Mouse (Mus musculus) liver, postnatal 0 days (tissue): Measurements from ENCODE around the gene Hoxc4. TPM values are rescaled to one million over a fixed set of nuclear protein-coding genes. Genes with fewer than 3 reads are reported as not detected.

Experiments
- ATAC-seq: fragments of 200-750 bp; cut with Nextera tagmentation; 2 replicates; pipeline ENCODE4 v1.8.0; 2017; ENCODE audit warnings: mild to moderate bottlenecking, moderate library complexity
- DNase-seq: peaks from one replicate; pipeline ENCODE4 v3.0.0-alpha.2; 2016
- H3K27ac ChIP-seq: fragments of 300-500 bp; sonication (generic); 2 replicates; pipeline ENCODE4 v1.5.1; 2014; ENCODE audit warnings: antibody characterized with exemption, moderate library complexity, mild to moderate bottlenecking, low read depth
- H3K27me3 ChIP-seq: fragments of 300-500 bp; sonication (generic); 2 replicates; pipeline ENCODE4 v1.6.1; 2014; ENCODE audit warnings: low read length, control low read depth, mixed read lengths; ENCODE audit not compliant: insufficient read depth
- H3K36me3 ChIP-seq: fragments of 300-500 bp; sonication (generic); replicated peaks from 2 replicates; pipeline ENCODE4 v1.6.1; 2014; ENCODE audit warnings: mild to moderate bottlenecking, control low read depth, low read length, moderate library complexity, mixed read lengths; ENCODE audit not compliant: insufficient read depth
- H3K4me1 ChIP-seq: fragments of 300-500 bp; sonication (generic); 2 replicates; pipeline ENCODE4 v1.6.1; 2014; ENCODE audit warnings: antibody characterized with exemption, mild to moderate bottlenecking, control low read depth; ENCODE audit not compliant: insufficient read depth
- H3K4me2 ChIP-seq: fragments of 300-500 bp; sonication (generic); 2 replicates; pipeline ENCODE4 v1.6.1; 2014; ENCODE audit warnings: low read depth, mild to moderate bottlenecking, low read length, moderate library complexity, mixed read lengths
- H3K4me3 ChIP-seq: fragments of 300-500 bp; sonication (generic); 2 replicates; pipeline ENCODE4 v1.5.1; 2014; ENCODE audit warnings: low read depth, low read length
- H3K9ac ChIP-seq: fragments of 300-500 bp; sonication (generic); replicated peaks from 2 replicates; pipeline ENCODE4 v1.6.1; 2014; ENCODE audit warnings: mild to moderate bottlenecking, moderate library complexity
- H3K9me3 ChIP-seq: fragments of 300-500 bp; sonication (generic); 2 replicates; pipeline ENCODE4 v1.6.1; 2016; ENCODE audit warnings: mild to moderate bottlenecking, control low read depth, low read length, mixed read lengths
- CTCF ChIP-seq: sonication (generic); IDR thresholded peaks from 2 replicates; pipeline ENCODE4 v1.5.1; 2016; ENCODE audit warnings: antibody characterized with exemption, low read depth
- EP300 ChIP-seq: IDR thresholded peaks from 2 replicates; pipeline ENCODE4 v1.6.1; 2016; ENCODE audit warnings: antibody characterized with exemption, low read depth, mild to moderate bottlenecking
- WGBS: fragments of 180-500 bp; shearing (Covaris S2); extraction: QIAGEN DNeasy Blood & Tissue Kit; methylation state at CpG from one replicate; pipeline ENCODE4 v1.1.7; 2014; ENCODE audit not compliant: insufficient replicate concordance; 5-methylcytosine and 5-hydroxymethylcytosine counted together
- polyA plus RNA-seq: library from polyadenylated mRNA; unstranded; fragments of >200 nt; fragmentation: Nextera tagmentation; extraction: Ambion mirVana; gene quantifications from 2 replicates; pipeline ENCODE4 v1.2.1, GENCODE M21; 2015

The Hoxc4 gene
- polyA plus RNA-seq, 1 experiment from 2014 or later = 0.07 TPM

- Histone ChIP-seq H3K27me3 (peaks cover 98% of the 10 kb centered on the region), H3K4me1 (peaks cover 8% of the 10 kb centered on the region), H3K9me3 (no peaks in the 10 kb centered on the region), H3K9ac (no peak within 1 kb of the TSS), H3K4me3 (peak within 1 kb of the TSS; percentile 39), H3K27ac (no peak within 1 kb of the TSS), H3K36me3 (no peaks in the 10 kb centered on the region), H3K4me2 (peak within 1 kb of the TSS; percentile 52)
- WGBS = 1% methylated on average over 9 of the region's 20 CpGs
- TF ChIP-seq CTCF = no peak
- no peak for TF ChIP-seq EP300
- DNase-seq = no peak
- ATAC-seq = no peak
Measured at GRCm38 (mm10) chr15:102976171-102976570, 42.6 kb upstream of the Hoxc4 start, which contains the start of gene Hoxc9. Hoxc9 (plus strand) TSS chr15:102976439.

- H3K4me1 ChIP-seq = peaks cover 12% of the 10 kb centered on the region
- H3K4me2 ChIP-seq = peak overlapping the region; percentile 52
- 3% methylated on average over 37 of the region's 37 CpGs for WGBS
- H3K27ac ChIP-seq = no peak overlapping the region
- H3K9me3 ChIP-seq = no peaks in the 10 kb centered on the region
- peak overlapping the region; percentile 39 for H3K4me3 ChIP-seq
- no peak overlapping the region for H3K9ac ChIP-seq
- H3K36me3 ChIP-seq = no peaks in the 10 kb centered on the region
- peaks cover 98% of the 10 kb centered on the region for H3K27me3 ChIP-seq
- TF ChIP-seq EP300 = no peak
- DNase-seq (no peak), ATAC-seq (no peak)
Measured at GRCm38 (mm10) chr15:102976631-102977422, 41.9 kb upstream of the Hoxc4 start.

GRCm38 (mm10) chr15:102977423-102977974 is 41.2 kb upstream of the Hoxc4 start:
- Histone ChIP-seq H3K36me3 (no peaks in the 10 kb centered on the region), H3K4me1 (peaks cover 13% of the 10 kb centered on the region), H3K27me3 (peaks cover 98% of the 10 kb centered on the region), H3K4me3 (peak overlapping the region; percentile 39), H3K27ac (no peak overlapping the region), H3K9me3 (no peaks in the 10 kb centered on the region), H3K9ac (no peak overlapping the region), H3K4me2 (peak overlapping the region; percentile 52)
- TF ChIP-seq CTCF (no peak), EP300 (no peak)
- 5% methylated on average over 16 of the region's 16 CpGs for WGBS
- ATAC-seq (no peak), DNase-seq (no peak)

GRCm38 (mm10) chr15:102978615-102979515 is 39.9 kb upstream of the Hoxc4 start:
- H3K9ac ChIP-seq = no peak overlapping the region
- H3K36me3 ChIP-seq = no peaks in the 10 kb centered on the region
- WGBS = 5% methylated on average over 13 of the region's 13 CpGs
- TF ChIP-seq EP300 (no peak), CTCF (no peak)
- H3K4me3 ChIP-seq = no peak overlapping the region
- H3K27ac ChIP-seq = no peak overlapping the region
- H3K9me3 ChIP-seq = no peaks in the 10 kb centered on the region
- no peak for DNase-seq
- no peak overlapping the region for H3K4me2 ChIP-seq
- no peak for ATAC-seq
- H3K27me3 ChIP-seq = peaks cover 98% of the 10 kb centered on the region
- H3K4me1 ChIP-seq = peaks cover 13% of the 10 kb centered on the region

GRCm38 (mm10) chr15:102979936-102980335 is 38.8 kb upstream of the Hoxc4 start:
- H3K4me2 ChIP-seq = no peak overlapping the region
- H3K27ac ChIP-seq = no peak overlapping the region
- no peak for TF ChIP-seq EP300
- TF ChIP-seq CTCF = no peak
- DNase-seq (no peak), ATAC-seq (no peak)
- WGBS = 22% methylated on average over 1 of the region's 1 CpGs
- no peaks in the 10 kb centered on the region for H3K9me3 ChIP-seq
- no peak overlapping the region for H3K9ac ChIP-seq
- peaks cover 98% of the 10 kb centered on the region for H3K27me3 ChIP-seq
- no peak overlapping the region for H3K4me3 ChIP-seq
- peaks cover 13% of the 10 kb centered on the region for H3K4me1 ChIP-seq
- H3K36me3 ChIP-seq = no peaks in the 10 kb centered on the region

- WGBS = 11% methylated on average over 11 of the region's 11 CpGs
- H3K9me3 ChIP-seq = no peaks in the 10 kb centered on the region
- H3K27me3 ChIP-seq = peaks cover 98% of the 10 kb centered on the region
- no peak overlapping the region for H3K27ac ChIP-seq
- no peak overlapping the region for H3K9ac ChIP-seq
- no peaks in the 10 kb centered on the region for H3K36me3 ChIP-seq
- TF ChIP-seq CTCF (no peak), EP300 (no peak)
- ATAC-seq (no peak), DNase-seq (no peak)
- no peak overlapping the region for H3K4me2 ChIP-seq
- H3K4me3 ChIP-seq = no peak overlapping the region
- peaks cover 13% of the 10 kb centered on the region for H3K4me1 ChIP-seq
Measured at GRCm38 (mm10) chr15:102980352-102980751, 38.4 kb upstream of the Hoxc4 start.
